ENCODE assay signal across 8 mouse cellular contexts in genomic region chr12:84408819-84409507, GRCm38 (mm10). TPM values are rescaled to one million over a fixed set of nuclear protein-coding genes. Genes with fewer than 3 reads are reported as not detected.
DNase-seq lines count a peak whose midpoint lies in the region; ATAC-seq and TF ChIP-seq lines count a peak whose summit lies in the region.

Gene Entpd5 (minus strand): TSS chr12:84409029.
Gene Bbof1 (plus strand): TSS chr12:84409071.

- H3K4me3 ChIP-seq in cortical plate, adult 2 months (ENCODE audit: insufficient read depth, low read length): peak within 1 kb of the TSS; percentile 48

- peak within 1 kb of the TSS; percentile 88 for H3K27ac ChIP-seq in cortical plate, adult 2 months (ENCODE audit: insufficient read depth, low read length)

- no peaks in the 10 kb centered on the region; the same call in 1 of the 2 replicates for H3K4me1 ChIP-seq in cortical plate, adult 2 months (ENCODE audit: control insufficient read depth, insufficient read depth, low read length)

- peak; percentile 80 for ATAC-seq in activated CD4-positive, CD25-positive, alpha-beta regulatory T cell, adult 4 months
- peak; percentile 75 for ATAC-seq in inflammation-experienced regulatory T-cells, adult 6 months
- ATAC-seq in megakaryocyte-erythroid progenitor cell, adult 5-6 weeks (replicated peaks; ENCODE audit: low FRiP score, low TSS enrichment, poor library complexity, severe bottlenecking): peak; percentile 91

- peak; percentile 93 for DNase-seq in gastrocnemius, postnatal 10 days
- peak; percentile 82 to 94 for DNase-seq in left cerebral cortex, postnatal 10 days (ENCODE audit: extremely low spot score in 1 of 2, low spot score in 2 of 2)
- peak; percentile 94 for DNase-seq in right cerebral cortex, postnatal 25 days
- DNase-seq in urinary bladder, postnatal 4 days (ENCODE audit: low spot score in 2 of 2): peak; percentile 85 to 89

- peak; percentile 77 for TF ChIP-seq POLR2A in cortical plate, adult 2 months (IDR thresholded peaks at IDR 0.05; ENCODE audit: extremely low read depth, insufficient read depth, low read length)

- TF ChIP-seq CTCF in cortical plate, adult 2 months (IDR thresholded peaks at IDR 0.05; ENCODE audit: extremely low read depth, insufficient read depth, low read length): no peak

- intact Hi-C loops in left cerebral cortex, postnatal 10 days (cut with DNase I): no loop called here

RNA-seq across cellular contexts. Expression of gene Entpd5, which starts in this region (rescaled TPM):
- 10 to 100 TPM; 21.1 to 26.9 TPM for polyA plus RNA-seq in activated CD4-positive, CD25-positive, alpha-beta regulatory T cell, adult 4 months (2017; shearing (Covaris generic))
- 20.3 and 24.6 TPM in 2 replicates for polyA plus RNA-seq in cortical plate, adult 2 months (2012; rRNA removed)
- total RNA-seq in gastrocnemius, postnatal 10 days (2021): 1 to 10 TPM; 8.0 to 9.7 TPM
- polyA plus RNA-seq in inflammation-experienced regulatory T-cells, adult 6 months (2017; shearing (Covaris generic)): 10 to 100 TPM; 22.4 to 28.4 (median 24.5) TPM
- 10 to 100 TPM; 20.6 to 23.4 TPM for total RNA-seq in left cerebral cortex, postnatal 10 days (2021)
- total RNA-seq in megakaryocyte-erythroid progenitor cell, adult 5-6 weeks (2014; fragmentation: Nextera tagmentation): 11.8 and 13.6 TPM in 2 replicates
- 14.5 and 26.4 TPM in 2 replicates for total RNA-seq in megakaryocyte-erythroid progenitor cell, adult 5-6 weeks (2017)

RNA-seq across cellular contexts. Expression of gene Bbof1, which starts in this region (rescaled TPM):
- under 1 TPM in 1 of 2 experiments, not detected in 1; 0.91 TPM for polyA plus RNA-seq in activated CD4-positive, CD25-positive, alpha-beta regulatory T cell, adult 4 months (2017; shearing (Covaris generic))
- polyA plus RNA-seq in cortical plate, adult 2 months (2012; rRNA removed): 7.5 and 7.8 TPM in 2 replicates
- total RNA-seq in gastrocnemius, postnatal 10 days (2021): 1 to 10 TPM in 1 of 2 experiments, under 1 TPM in 1; 0.85 to 1.0 TPM
- under 1 TPM; 0.30 to 0.69 (median 0.60) TPM for polyA plus RNA-seq in inflammation-experienced regulatory T-cells, adult 6 months (2017; shearing (Covaris generic))
- 1 to 10 TPM; 5.6 to 6.9 TPM for total RNA-seq in left cerebral cortex, postnatal 10 days (2021)
- total RNA-seq in megakaryocyte-erythroid progenitor cell, adult 5-6 weeks (2014; fragmentation: Nextera tagmentation): 1.1 and 2.0 TPM in 2 replicates
- 4.5 and 7.6 TPM in 2 replicates for total RNA-seq in megakaryocyte-erythroid progenitor cell, adult 5-6 weeks (2017)

Comparison
In these comparisons a context has a peak if more than half of its experiments do, and no peak if none do; other contexts are left out.
1. Peak in every context shown above with its lines: DNase-seq, ATAC-seq, H3K4me3 ChIP-seq and H3K27ac ChIP-seq.